Mouse (Mus musculus) left cerebral cortex, postnatal 10 days (tissue): ENCODE measurements around the gene Robo2. TPM values are rescaled to one million over a fixed set of nuclear protein-coding genes. Genes with fewer than 3 reads are reported as not detected.
A peak's percentile ranks its signal among the peaks of the same experiment; 100 is the strongest.

ENCODE experiments used
- DNase-seq, 2 experiments: peaks; one replicate each; pipeline ENCODE4 v3.0.0; 2021 to 2022; ENCODE audit warnings: low spot score in 2 of 2, mixed read lengths in 1 of 2; ENCODE audit errors: extremely low spot score in 1 of 2
- intact Hi-C: fragments of 180-260 bp; cut with DNase I; formaldehyde crosslinking; loops from one replicate; pipeline ENCODE4 v1.15.1; 2025
- total RNA-seq, 2 experiments: library from RNA; stranded (reverse); gene quantifications; 2 replicates each; pipeline ENCODE4 v1.2.3; 2021

Robo2 gene
- total RNA-seq, 2 experiments from 2014 or later = 243 to 245 TPM

DNA sequence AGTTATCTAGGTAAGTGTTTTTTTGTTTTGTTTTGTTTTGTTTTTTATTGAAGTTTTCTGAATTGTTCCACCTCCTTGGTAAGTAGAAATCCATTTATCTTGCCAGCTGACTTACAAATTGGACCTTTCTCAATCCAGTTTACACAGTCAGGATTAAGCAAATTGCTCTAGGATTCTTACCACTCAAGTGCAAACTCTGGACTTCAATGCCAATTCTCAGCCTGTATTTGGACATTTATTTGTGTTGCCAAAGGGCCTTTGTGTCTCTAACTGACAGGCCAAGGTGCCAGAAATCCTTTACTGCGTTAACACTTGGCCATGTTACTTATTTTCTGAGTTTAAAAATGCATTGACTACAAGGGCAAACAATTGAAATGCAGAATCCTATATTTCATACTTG lies 38.7 kb downstream of the Robo2 start:
- intact Hi-C loops = no loop called here
- DNase-seq = no peak

DNA sequence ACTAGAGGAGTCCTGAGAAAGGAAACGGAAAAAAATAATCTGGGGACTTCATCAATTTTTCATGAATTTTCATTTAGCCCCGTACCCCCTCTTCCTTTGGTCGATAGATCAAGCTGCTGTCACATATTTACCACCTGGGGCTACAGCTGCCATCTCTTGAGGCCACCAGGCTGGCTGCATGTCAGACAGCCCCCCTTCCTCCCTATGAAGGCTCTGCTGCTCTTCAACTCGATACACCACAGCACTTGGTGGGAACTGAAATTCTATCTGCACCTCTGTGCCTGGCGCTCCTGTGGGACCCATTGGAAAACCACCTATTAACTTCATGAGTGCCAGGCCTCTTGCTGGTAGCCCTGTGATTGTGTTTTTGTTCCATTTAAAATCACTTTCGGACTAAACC lies 63.2 kb downstream of the Robo2 start:
- intact Hi-C loops = no loop called here
- DNase-seq = no peak

DNA sequence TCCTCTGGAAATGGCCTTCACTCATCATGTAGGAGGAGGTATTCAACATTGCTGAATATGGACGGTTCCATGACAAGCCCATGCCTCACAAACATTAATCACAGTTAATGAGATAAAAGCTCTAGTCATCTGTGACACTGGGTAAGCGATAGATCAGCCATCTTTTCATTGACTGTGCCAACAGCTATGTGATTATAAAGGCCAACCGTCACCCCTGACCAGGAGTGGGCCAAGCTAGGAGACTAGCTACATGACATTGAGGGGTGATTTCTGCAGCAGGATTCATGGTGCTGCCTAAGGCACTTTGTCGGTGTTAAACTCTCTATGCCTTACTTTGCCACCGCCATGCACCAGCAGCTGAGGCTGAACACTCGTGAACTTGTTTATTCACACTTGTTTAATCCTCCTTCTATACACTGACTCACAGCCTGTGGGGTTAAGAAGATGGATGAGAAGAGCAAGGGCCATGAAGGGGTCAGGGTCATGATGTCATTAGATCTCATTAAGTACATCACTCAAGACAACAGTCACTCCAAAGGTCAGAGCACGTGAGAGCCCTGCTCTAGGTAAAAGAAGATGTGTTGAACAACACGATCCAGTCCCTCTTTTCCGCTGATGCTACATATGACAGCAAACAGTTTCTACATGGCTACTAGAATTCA lies 72.5 kb downstream of the Robo2 start:
- intact Hi-C loops = no loop called here
- no peak for DNase-seq

DNA sequence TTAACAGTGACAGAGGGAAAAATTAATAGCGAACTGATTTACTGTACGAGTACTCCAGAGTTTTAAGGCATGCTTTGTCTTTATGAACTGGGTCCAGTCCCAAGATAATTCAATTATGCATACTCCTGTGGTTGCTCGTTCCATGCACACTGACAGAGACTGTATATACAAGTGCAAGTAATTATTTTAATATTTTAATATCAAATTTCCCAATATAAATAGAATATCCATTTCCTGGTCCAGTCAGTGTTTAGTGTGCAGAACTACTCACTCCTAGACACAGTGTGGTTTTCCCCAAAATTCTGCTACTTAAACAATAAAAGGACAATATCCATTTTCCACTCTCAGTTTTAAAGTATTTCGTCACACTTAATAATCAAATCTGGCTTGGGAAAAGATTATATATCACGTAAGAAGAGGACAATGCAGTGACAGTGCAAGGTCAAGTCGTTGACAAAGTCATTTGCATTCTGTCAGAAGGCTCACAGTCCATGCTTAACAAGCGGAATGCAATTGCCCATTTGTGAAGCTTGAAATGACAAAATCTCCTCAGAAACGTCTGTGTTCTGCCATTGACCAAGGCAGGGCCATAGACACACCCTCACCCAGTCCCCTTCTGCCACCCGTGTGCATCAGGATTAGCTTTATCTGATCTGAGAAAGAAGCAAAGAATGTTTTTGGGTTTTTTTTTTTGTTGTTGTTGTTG lies 89.8 kb downstream of the Robo2 start:
- DNase-seq = no peak
- intact Hi-C loops = no loop called here

DNA sequence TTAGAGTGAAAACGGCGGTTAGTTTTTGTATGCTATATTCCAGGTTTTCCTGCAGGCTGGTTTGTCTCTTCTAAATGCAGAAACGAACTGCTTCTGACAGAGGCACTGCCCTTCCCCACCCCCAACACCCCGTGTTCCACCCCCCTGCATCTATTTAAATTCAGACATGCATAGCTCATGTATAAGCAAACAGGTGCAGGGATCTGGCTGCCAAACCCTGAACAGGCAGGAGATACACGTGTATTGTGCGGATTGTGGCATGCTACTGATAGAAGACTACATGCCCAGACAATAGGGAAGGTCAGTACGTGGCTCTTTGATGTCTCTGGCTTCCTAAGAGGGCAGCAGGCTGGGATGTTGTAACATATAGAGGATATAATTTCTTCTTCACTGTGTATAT lies 95.5 kb downstream of the Robo2 start:
- peak in 1 of 2 experiments; percentile 22 for DNase-seq
- intact Hi-C loops = no loop called here

DNA sequence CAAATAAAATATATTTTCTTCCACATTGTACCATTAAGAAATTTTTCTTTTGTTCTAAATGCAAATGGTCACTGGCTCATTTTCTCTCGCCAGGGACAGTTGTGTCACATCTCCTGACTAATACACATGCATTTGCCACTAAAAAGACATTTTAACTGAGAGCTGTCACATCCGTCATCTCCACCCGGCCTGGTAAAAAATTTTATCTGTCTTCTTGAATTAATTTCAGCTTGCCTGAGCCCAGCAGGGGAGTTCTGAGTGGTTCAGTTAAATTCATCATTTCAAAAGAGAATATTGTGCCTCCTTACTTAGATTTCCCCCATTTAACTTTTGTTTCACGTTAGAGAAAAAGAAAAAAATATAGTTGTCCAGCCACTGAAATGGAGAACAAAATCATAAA lies 98.4 kb downstream of the Robo2 start:
- intact Hi-C loops = no loop called here

DNA sequence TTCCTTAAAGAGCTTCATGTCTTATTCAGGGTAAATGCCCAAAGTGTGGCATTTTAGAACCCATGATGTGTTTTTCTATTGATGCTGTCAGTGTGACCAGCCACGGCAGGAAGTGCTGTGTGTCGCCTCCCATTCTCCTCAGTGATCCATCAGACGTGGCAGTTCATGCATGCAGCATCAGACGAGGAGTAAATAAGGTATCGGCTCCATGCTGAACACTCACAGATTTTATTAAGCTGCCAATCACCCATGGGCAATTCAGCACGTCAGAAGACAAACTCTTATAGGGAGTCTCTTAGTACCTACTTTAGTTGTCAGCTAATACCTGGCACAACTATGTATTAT lies 104.1 kb downstream of the Robo2 start:
- DNase-seq = no peak
- intact Hi-C loops = no loop called here

More for the DNA sequence above, 98.4 kb downstream of the Robo2 start:
- DNase-seq = no peak

DNA sequence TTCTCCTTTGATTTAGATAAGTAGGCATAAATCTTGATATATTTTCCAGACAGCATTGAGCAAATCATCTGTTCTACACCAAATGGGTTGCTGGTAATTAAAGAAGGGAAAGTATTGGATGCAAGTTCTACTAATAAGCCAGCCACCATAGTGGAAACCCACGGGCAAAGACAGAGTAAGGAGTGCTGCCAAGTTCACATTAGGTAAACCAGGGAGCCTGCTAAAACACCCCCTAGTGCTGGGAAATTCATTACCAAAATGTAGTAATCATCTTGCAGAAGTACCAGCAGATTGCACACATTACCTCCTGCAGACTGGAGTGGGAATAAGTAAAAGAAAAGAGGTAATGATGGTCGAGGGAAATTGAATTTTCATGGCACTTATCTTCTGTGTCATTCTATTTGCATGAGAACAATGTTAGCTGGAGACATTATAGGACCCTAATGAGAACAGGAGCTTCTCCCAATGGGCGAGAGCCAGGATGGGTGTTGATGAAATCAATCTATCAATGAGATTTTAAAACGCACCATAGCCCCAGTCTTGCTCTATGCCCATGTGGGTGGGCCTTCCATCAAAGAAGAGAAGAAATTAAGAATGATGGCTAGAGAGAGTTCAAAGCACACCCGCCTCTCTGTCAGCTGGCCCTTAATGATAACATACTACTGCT lies 104.6 kb downstream of the Robo2 start:
- DNase-seq = no peak
- intact Hi-C loops = no loop called here

DNA sequence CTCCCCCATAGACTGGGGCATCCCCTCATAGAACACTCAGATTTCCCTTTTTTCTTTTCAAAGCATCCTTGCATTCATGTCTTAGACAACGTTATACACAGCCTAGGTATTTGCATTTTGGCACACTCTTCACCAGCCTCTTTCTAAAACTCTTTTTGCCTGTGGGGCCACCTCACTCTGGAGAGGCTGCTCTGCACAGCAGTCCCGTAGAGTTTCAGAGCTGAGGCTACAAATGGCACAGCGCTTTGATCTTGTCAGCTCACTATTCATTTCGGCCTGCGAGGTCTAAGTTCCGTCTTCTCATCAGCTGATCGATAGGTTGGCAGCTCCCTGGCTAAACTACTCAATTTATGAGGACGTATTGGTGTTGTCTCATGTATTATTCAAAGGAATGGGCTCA lies 123.7 kb downstream of the Robo2 start:
- no peak for DNase-seq
- intact Hi-C loops = no loop called here

DNA sequence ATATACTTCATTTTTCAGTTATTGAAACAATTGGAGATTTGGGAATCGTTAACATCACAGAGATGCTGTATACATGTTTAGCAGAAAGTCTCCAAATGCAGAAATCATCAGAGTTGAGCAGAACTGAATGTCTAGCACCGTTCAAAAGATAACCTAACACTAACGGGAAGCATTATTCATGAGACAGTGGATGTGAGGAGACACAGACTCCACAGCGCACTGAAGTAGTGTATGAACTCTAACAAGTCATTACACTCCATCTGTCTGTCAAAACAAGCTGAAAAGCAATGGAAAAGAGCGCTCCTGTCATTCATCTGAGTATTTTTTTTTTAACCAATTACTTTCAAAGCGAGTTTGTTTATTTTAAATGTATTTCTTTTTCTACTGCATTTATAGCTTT lies 129.1 kb downstream of the Robo2 start:
- intact Hi-C loops = no loop called here
- DNase-seq = no peak

DNA sequence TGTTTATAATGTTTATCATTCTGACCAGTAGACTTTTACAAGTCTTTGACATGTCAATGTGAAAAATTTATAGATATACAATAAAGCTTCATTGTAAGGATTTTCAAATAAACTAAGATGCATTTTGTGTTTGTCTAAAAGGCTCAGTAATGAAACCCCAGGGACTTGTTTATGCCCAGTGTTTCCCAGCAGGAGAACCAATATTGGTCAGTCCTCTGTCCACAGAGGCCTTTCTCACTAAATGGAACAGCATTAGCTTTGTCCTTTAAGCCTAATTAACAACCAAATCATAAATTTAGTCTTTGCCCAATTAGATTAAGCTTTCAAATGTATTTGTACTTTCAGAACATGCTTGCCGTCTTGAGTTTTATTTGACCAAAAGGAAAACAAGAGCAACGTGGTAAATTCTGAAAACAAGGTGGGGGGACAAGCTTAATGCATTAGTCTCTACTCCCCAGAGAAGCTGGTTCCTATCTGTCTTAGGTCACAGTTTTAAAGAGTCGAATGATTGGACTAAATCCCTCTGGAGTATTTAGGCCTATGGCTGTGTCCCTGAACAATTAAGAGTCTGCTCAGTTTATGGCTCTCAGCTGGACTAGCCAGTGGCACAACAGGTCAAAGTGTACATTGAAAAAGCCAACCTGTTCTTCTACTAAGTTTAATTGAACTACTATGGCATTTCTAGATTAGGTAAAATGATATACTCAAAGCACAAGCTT lies 134.6 kb downstream of the Robo2 start:
- intact Hi-C loops = no loop called here

DNA sequence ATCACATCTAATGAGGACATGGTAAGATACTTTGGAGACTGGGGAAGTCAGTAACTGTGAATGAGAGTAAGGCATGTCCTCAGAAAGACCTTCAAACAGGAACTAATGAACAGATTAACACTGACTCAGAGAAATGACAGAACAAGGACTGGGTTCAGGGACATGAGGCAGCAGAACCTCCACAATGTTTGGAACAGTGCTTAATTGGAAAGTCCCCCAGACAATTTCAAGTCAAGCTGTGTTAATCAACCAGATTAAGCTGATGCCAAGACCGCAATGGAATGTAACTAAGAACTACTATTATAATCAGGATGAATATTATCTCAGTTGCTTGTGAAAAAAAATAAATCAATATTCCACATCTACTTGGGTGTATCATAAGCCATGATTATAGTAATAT lies 137.0 kb downstream of the Robo2 start:
- DNase-seq = no peak
- intact Hi-C loops = no loop called here

More for the DNA sequence above, 134.6 kb downstream of the Robo2 start:
- no peak for DNase-seq

DNA sequence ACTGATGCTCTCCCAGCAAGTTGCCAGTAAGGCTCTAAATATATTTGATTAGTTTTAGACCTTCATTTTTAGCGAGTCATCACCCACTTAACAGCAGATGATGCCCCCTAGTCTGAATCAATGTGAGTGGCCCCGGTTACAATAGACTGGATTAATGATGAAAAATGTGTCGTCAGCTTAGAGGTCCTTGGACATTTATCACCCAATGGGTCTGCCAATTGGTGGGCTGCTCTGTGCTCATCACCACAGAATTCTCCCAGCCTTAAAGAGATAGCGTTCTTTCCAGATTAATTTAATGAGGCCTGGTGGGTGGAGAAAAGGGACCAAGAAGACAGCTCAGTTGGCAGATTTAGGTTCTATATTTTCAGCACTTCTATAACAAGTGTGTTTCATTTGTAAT lies 138.6 kb downstream of the Robo2 start:
- no peak for DNase-seq
- intact Hi-C loops = no loop called here

DNA sequence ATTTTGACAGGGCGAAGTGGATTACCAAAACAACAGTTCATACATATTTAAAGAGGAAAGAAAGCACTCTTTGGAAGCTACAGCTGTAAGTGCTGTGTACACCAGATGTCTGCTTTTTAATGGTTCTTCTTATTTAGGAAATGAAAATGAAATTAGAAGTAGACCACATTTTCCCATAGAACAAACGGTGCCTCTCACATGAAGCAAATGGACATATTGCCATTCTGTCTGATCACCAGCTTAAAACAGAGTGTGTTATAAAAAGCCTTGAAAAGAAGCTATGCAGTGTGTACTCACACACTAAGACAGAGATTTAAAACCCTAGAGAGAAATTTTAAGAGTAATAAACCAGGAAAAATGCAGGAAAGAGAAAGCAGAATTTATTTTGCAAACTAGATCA lies 153.4 kb downstream of the Robo2 start:
- intact Hi-C loops = no loop called here
- DNase-seq = no peak

DNA sequence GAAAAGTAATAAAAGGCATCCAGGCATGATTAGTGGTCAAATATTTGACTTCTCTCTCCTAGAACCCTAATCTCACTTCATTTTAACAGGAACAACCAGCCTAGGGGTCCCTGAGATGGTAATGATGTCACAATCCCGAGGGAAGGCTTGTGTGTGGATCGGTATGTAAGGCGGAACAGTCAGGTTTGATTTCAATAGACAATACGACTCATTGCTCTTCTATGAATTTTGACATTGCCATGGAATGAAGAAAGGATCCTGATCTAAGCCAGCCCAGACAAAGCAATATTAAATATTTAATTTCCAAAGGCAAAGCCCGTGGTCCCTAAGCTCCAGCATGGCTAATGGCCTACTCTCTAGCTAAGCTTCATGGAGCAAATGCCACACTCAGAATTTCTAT lies 167.2 kb downstream of the Robo2 start:
- intact Hi-C loops = no loop called here

DNA sequence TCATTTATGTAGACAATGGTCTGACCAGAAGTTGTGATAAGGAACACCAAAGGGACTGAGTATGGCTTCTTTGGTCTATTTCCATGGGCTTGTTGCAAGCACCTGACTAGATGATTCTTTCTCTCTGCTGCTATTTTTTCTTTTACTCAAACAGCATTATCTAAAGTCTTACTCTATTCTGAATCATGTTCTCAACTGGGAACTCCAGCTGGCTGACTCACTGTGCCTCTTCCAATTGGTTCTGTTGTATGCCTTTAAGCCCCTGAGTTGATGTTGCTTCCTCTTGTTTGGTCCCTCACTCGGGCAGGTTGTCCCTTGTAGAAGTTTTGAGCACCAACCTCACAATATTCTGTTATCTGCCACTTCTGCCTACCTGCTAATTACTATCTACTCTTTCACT lies 170.1 kb downstream of the Robo2 start:
- intact Hi-C loops = no loop called here
- DNase-seq = no peak

More for the DNA sequence above, 167.2 kb downstream of the Robo2 start:
- DNase-seq = no peak

DNA sequence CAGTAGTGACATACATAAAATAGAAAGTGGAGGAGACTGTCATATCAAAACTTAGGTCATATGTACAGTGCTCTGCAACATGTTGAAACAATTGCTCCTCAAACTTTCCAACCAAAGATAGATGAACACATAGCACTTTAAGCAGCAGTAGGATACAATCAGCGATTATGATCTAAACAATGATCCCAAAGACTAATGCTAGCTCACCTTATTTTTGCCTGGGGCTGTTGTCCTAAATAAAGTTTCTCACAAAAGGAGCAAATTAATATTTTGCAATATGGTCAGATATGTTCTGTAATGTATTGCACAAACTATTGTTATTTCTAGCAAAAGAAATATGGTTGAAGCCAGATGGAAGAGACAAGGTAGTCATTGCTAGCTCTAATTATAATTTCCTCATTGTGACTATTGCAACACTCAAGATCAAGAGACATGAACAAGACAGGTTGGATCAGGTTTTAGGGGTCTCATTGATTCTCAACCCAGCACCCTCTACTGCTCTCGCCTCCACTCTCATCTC lies 174.2 kb downstream of the Robo2 start:
- no peak for DNase-seq
- intact Hi-C loops = no loop called here

DNA sequence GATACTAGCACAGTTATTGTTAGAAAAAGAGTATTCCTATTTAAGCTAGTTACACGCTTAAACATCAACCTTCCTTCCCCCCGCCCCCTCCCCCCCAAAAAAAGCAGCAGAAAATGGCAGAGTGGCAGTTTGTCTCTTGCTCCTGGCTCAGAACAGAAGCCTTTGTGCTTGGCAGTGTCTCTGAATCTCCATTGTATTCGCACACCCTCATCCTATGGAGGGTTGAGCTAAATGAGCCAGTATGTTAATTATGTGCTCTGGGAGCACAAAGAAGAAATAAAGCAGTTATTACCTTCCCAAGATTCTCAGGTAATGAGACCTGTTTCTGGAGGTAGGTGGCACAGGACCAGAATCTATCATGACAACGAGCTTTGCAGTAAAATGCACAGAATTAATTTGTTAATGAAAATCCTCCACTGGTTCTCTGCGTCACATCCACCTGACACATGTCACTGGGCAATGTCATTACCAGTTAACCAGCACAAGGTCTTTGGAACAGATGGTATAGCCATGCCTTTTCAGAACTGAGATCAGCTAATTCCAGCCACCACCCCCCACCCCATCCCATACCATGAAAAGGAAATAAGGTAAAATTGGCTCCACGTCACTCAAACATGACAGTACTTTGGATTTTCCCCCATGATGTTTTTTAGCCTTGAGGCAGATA lies 177.1 kb downstream of the Robo2 start:
- intact Hi-C loops = no loop called here
- DNase-seq = no peak

DNA sequence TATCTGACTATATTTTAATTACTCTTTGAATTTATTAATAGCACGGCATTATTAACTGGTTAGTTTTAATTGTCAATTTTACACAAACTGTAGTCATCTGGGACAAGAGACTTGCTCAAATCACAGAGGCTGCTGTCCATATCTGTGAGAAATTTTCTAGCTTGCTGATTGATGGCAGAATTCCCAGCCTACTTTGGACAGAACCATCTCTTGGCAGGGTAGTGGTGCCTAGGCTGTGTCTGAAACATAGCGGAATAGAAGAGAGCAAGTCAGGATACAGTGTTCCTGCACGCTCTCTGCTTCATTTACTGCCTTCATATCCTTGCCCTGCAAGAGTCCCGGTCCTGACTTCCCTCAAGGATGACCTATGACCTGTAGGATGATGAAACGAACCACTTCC lies 178.0 kb downstream of the Robo2 start:
- intact Hi-C loops = no loop called here
- DNase-seq = no peak
